Mouse (Mus musculus): ENCODE measurements around the gene Peli2.
"Not testable (repeated sequence)": the region's sequence is repeated elsewhere in the genome, so short reads cannot be mapped to it uniquely, and the experiment has no call there.

Peli2 gene

GRCm38 (mm10) chr14:48120752-48121528 lies at the start of gene Peli2:
Peli2 (plus strand) TSS chr14:48120823.
- no peak for DNase-seq (ENCODE audit: low read depth, low spot score)

GRCm38 (mm10) chr14:48072104-48072503 lies 48.5 kb upstream of the Peli2 start:
- DNase-seq (ENCODE audit: low read depth, low spot score): no peak

GRCm38 (mm10) chr14:48073247-48074161 lies 47.1 kb upstream of the Peli2 start:
- no peak for DNase-seq (ENCODE audit: low read depth, low spot score)

GRCm38 (mm10) chr14:48079574-48079973 lies 41.0 kb upstream of the Peli2 start:
- DNase-seq (ENCODE audit: low read depth, low spot score): not testable (repeated sequence)

GRCm38 (mm10) chr14:48083836-48084812 lies 36.5 kb upstream of the Peli2 start:
- DNase-seq (ENCODE audit: low read depth, low spot score): no peak

- no peak for DNase-seq (ENCODE audit: low read depth, low spot score)
Measured at GRCm38 (mm10) chr14:48086682-48087297, 33.8 kb upstream of the Peli2 start.

GRCm38 (mm10) chr14:48087298-48087830 lies 33.3 kb upstream of the Peli2 start:
- no peak for DNase-seq (ENCODE audit: low read depth, low spot score)

GRCm38 (mm10) chr14:48090465-48090864 lies 30.2 kb upstream of the Peli2 start:
- no peak for DNase-seq (ENCODE audit: low read depth, low spot score)

- no peak for DNase-seq (ENCODE audit: low read depth, low spot score)
Measured at GRCm38 (mm10) chr14:48091160-48091559, 29.5 kb upstream of the Peli2 start.

- DNase-seq (ENCODE audit: low read depth, low spot score): no peak
Measured at GRCm38 (mm10) chr14:48098253-48098652, 22.4 kb upstream of the Peli2 start.

- no peak for DNase-seq (ENCODE audit: low read depth, low spot score)
Measured at GRCm38 (mm10) chr14:48099354-48099753, 21.3 kb upstream of the Peli2 start.

GRCm38 (mm10) chr14:48106453-48106852 lies 14.2 kb upstream of the Peli2 start:
- DNase-seq (ENCODE audit: low read depth, low spot score): no peak

- DNase-seq (ENCODE audit: low read depth, low spot score): no peak
Measured at GRCm38 (mm10) chr14:48117986-48118385, 2.6 kb upstream of the Peli2 start.

- no peak for DNase-seq (ENCODE audit: low read depth, low spot score)
Measured at GRCm38 (mm10) chr14:48119012-48119647, 1.5 kb upstream of the Peli2 start.

- no peak for DNase-seq (ENCODE audit: low read depth, low spot score)
Measured at GRCm38 (mm10) chr14:48119648-48120270, 864 bp upstream of the Peli2 start.

GRCm38 (mm10) chr14:48120443-48120751 lies 226 bp upstream of the Peli2 start:
- no peak for DNase-seq (ENCODE audit: low read depth, low spot score)

- DNase-seq (ENCODE audit: low read depth, low spot score): no peak
Measured at GRCm38 (mm10) chr14:48121529-48122517, 1.2 kb downstream of the Peli2 start.

- no peak for DNase-seq (ENCODE audit: low read depth, low spot score)
Measured at GRCm38 (mm10) chr14:48124011-48124410, 3.4 kb downstream of the Peli2 start.

GRCm38 (mm10) chr14:48124816-48125215 lies 4.2 kb downstream of the Peli2 start:
- no peak for DNase-seq (ENCODE audit: low read depth, low spot score)
